Mouse (Mus musculus) heart, postnatal 14 days (tissue): ENCODE results near the gene Colgalt2. TPM values are rescaled to one million over a fixed set of nuclear protein-coding genes. Genes with fewer than 3 reads are reported as not detected.
"Not testable (repeated sequence)": the region's sequence is repeated elsewhere in the genome, so short reads cannot be mapped to it uniquely, and the experiment has no call there.

ENCODE experiments used
- DNase-seq, 2 experiments: peaks; one replicate each; pipeline ENCODE4 v3.0.0; 2021 to 2022
- intact Hi-C: fragments of 180-260 bp; cut with DNase I; formaldehyde crosslinking; loops from one replicate; pipeline ENCODE4 v1.15.1; 2025
- long read RNA-seq, 2 experiments: library from polyadenylated mRNA; stranded (forward); transcript quantifications; one replicate each; pipeline ENCODE4 v2.0.0; 2021
- total RNA-seq, 2 experiments: library from RNA; stranded (reverse); gene quantifications; 2 replicates each; pipeline ENCODE4 v1.2.3; 2021

The Colgalt2 gene
- 1 to 10 TPM; 4.4 to 5.5 TPM for total RNA-seq
- long read RNA-seq, experiment 1, full-length matches to known transcripts: 8 of 12 reads
- long read RNA-seq, experiment 1, partial matches to known transcripts: 2 of 12 reads
- long read RNA-seq, experiment 1, other reads (novel, unspliced or antisense): 2 of 12 reads
- long read RNA-seq, experiment 2, full-length matches to known transcripts: 6 of 6 reads
- long read RNA-seq, experiment 2, partial matches to known transcripts: 0 of 6 reads
- long read RNA-seq, experiment 2, other reads (novel, unspliced or antisense): 0 of 6 reads

DNA sequence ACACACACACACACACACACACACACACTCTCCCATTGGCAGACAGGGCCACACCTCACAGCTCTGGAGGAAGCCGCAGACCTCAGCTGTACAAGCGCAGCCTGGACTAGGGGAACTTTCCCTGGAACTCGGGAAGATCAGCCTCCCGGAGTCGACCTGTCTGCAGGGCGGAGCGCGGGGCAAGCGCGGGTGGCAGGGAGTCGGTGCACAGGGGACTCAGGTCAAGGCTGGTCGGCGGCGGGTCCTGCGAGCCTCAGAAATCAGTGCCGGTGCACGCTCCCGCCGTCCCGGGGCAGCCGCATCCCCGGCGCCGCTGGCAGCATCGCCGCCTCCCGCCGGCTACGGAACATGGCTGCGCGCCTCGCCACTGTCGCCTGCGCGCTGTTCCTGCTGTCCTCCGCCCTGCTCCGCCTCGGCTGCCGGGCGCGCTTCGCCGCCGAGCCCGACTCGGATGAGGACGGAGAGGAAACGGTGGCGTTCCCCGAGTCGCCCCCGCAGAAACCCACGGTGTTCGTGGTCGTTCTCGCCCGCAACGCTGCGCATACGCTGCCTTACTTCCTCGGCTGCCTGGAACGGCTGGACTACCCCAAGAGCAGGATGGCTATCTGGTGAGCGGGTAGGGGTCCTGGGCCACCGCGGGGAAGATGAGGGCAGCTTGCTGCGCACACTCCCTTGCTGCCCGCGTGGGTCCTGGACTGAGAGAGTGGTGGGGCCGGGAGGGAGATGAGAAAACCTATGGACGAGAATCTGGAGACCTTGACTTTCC, at the start of gene Colgalt2:
Gene Colgalt2 (plus strand): TSS at position 41 of the 766 bp plus-strand sequence.
- intact Hi-C loops: loop anchor here (10.0 kb wide), 1 partner anchor 345 kb away; no protein-coding TSS in a partner anchor
- DNase-seq: peak; percentile 67 to 75

GRCm38 (mm10) chr1:152356721-152357120, 42.9 kb upstream of the Colgalt2 start:
- peak; percentile 40 to 50 for DNase-seq
- intact Hi-C loops: no loop called here

DNA sequence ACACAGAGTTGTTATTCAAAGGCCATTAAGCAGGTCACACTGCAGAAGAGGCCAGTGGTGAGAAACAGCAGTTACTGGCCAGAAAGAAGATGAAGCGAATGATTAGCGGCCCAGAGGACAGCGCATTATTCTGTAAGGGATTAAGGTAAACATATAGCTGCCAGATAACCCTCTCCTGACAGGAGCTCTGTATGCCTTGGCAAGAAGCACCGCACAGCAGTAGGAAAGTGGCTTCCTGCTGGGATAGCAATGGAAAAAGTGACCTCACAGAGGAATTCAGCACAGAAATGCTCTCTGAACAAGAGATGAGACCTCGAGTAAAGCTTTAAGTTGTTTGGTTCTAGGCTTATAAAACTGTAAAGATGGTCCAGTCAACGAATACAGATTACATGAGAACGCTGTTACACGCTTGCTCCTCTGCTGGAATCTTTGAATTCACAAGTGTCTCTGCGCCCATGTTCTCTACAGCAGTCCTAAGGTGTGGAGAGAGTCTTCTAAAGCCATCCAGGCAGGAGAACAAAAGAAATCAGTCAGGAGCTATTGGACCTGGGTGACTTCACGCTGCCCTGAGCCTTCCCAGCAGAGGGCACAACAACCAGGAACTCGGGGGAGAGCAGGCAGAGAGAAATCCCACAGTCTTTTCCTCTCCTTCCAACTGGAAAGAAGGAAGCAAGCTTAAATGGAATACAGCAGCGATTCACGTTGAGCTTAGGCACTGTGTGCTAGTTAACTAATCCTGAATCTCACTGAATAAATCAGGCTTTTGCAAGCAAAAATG, 31.1 kb upstream of the Colgalt2 start:
- intact Hi-C loops: loop anchor here (1.0 to 5.0 kb wide), 3 partner anchors 76 to 276 kb away; partner anchors contain the start of gene 1700025G04Rik
- peak in 1 of 2 experiments; percentile 13 for DNase-seq

- peak; percentile 59 to 76 for DNase-seq
Measured at GRCm38 (mm10) chr1:152369139-152369538, 30.5 kb upstream of the Colgalt2 start.

GRCm38 (mm10) chr1:152378311-152378710, 21.3 kb upstream of the Colgalt2 start:
- no peak for DNase-seq
- intact Hi-C loops: no loop called here

More at GRCm38 (mm10) chr1:152369139-152369538, 30.5 kb upstream of the Colgalt2 start:
- intact Hi-C loops: loop anchor here (5.0 kb wide), 2 partner anchors 137 to 277 kb away; partner anchors contain the start of gene 1700025G04Rik

DNA sequence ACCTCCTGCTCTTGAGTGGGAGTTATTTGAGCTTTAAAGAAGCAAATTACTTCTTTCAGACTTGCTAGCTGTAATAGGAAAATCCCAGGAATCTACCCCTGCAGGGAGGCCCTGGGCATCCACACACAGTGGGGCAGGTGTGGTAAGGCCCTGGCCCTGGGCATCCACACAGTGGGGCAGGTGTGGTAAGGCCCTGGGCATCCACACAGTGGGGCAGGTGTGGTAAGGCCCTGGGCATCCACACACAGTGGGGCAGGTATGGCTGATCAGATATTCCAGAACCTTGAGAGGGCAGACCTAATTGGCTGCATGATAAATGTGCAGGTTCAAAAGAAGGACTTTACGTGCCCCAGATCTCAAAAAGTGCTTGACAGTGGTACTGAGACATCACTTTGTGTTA, 15.0 kb upstream of the Colgalt2 start:
- DNase-seq: no peak
- intact Hi-C loops: no loop called here

- intact Hi-C loops, DNase-seq: not testable (repeated sequence)
Measured at GRCm38 (mm10) chr1:152385693-152386092, 13.9 kb upstream of the Colgalt2 start.

DNA sequence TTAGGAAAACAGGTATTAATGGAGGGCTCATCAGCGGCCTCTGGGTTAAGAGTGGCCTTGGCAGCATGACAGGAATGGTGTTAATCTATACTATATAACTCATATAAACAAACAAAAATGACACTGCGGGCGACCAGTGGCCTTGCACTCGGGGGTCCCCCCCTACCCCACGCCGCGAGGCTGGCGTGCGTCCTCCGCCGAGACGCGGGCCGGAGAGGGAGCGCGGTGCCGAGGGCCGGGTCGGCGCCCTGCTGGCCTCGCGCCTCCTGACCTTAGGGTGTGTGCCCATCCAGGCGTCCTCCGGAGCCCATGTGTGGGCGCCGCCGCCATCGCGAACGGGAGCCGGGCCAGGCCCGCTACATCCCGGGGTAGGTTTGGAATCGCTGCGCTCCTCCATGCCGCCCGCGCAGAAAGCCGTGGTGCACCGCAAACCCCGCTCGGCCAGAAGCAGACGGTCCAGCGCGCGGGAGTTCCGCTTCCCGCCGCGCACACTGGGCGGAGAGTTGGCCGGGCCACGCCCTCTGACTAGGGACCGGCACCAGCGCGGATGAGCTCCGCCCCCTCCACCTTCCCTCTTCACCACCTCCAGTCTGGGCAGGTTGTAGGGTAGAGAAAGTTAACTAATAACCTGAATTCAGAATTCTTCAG, 13.3 kb upstream of the Colgalt2 start, which contains the start of gene Tsen15:
Gene Tsen15 (minus strand): TSS at position 501 of the 648 bp plus-strand sequence.
- peak; percentile 88 to 92 for DNase-seq
- intact Hi-C loops: no loop called here

DNA sequence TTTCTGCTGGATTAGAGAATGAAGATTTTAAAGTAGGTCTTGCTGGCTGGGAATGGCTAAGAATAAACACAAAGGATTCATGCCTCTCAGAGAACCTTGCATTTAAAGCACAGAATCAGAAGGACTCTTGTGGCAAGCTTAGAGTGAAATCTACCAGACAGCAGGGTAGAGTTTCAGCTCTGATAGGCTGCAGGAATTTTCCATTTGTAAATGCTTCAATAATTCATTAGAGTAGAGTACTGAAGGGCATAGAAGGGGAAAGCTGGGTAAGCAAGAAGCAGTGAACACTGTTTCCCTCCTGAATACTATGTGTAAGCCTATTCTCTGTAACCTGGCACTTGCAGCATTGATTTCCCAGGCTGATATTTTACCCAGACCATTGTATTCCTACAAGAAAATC, 10.4 kb upstream of the Colgalt2 start:
- no peak for DNase-seq
- intact Hi-C loops: no loop called here

DNA sequence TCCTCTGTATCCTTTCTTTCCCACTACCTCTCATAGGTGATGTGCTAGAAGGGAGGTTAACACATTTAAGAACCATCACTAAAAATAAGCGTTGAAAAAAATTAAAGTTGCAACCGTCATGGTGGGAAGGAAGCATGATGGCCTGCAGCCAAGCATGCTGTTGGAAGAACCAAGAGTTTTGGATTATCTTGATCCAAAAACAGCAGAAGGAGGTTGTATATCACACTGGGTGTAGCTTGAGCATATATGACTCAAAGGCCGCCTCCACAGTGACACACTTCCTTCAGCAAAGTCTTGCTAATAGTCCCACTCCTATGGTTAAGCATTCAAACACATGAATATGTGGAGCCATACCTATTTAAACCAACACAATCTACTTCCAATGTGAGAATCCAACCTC, 5.5 kb upstream of the Colgalt2 start:
- no peak for DNase-seq
- intact Hi-C loops: loop anchor here (5.0 kb wide), 1 partner anchor 118 kb away; no protein-coding TSS in a partner anchor

DNA sequence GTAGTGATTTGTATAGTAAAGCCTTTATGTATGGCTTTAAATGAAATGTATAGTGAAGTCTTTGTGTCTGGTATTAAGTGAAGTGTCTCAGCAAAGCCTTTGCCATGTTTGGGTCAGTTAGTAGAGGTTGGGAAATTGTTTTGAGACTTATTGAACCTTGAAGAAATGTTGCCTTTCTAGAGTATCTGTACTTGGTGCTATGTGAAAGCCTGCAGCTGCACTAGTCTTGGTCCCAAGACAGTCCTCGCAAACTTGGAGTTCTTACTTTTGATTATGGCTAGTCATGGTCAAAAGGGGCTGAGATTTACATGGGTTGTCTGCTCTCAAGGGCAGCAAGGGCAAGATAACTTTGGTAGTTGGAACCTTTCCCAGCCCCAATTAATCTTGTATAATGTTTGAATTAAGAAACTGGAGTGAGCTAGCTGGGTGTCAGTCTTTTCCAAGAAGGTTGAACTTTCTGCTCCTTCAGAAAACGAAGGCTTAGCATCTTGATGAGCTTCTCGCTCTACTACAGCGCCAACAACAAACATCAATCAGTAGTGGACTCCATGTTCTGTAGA, 4.6 kb upstream of the Colgalt2 start:
- intact Hi-C loops: loop anchor here (5.0 kb wide), 1 partner anchor 117 kb away; no protein-coding TSS in a partner anchor
- no peak for DNase-seq

DNA sequence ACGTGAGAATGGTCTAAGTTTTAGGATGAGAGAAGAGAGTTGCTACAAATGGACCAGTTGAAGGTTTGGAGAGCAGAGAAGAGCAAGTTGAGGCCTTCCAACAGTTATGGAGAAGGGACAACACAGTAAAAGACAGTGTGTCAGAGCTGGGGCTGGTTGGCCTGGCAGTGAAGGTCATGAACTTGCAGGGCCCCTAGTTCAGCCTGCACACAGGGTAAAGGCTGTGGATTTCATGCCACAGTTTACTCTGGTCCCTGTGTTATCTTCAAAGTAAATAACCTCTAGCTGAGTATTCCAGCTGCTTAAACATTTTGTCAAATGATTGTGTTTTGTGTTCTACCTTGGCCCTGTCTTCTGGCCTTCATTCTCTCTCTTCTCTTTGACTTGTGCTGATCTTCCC, 922 bp upstream of the Colgalt2 start:
- no peak for DNase-seq
- intact Hi-C loops: no loop called here

GRCm38 (mm10) chr1:152400556-152401540, 1.2 kb downstream of the Colgalt2 start:
- intact Hi-C loops: loop anchor here (10.0 kb wide), 1 partner anchor 344 kb away; no protein-coding TSS in a partner anchor
- DNase-seq: peak in 1 of 2 experiments; percentile 12

DNA sequence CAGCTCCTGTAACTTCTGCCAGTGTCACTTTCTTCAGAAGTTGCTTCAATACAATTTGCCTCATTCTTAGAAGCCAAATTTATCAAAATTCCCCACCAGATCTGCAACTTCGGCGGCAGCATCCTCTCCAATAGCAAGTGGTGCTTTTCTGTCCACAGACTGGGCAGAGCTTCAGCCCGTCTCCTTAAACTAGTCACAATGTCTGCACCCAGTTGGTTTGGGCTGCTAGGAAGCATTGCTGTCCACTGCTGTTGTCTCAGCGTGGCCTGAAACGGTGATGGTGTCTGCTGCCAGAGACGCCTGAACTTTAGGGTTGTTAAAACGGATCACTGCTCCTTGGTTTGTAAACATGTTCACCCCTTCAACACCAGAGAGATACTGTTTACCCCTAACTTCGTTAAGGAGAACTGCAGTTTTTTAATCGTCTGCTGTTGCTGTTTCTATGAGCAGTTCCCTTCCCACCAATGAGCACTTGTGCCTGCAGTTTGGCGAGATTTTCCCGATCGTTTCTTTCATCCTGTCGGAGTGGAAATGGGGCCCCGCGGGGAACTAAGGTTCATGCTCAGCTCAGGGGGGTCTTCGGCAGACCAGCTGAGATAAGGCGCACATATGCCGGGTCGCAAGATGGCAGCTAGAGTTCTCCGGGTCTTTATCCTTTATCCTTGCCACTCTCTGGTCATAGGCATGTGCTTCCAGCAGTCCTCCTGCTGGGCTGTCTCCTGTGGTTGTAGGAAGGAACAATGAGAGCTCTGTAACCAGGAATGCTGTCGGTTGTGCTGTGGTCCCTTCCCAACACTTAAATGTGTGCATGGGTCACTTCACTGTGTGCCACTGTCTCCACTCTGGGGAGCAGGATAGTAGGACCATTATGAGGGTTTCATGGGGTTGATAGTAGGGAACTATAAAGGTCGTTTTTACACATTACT, 7.7 kb downstream of the Colgalt2 start:
- no peak for DNase-seq
- intact Hi-C loops: loop anchor here (10.0 kb wide), 1 partner anchor 338 kb away; no protein-coding TSS in a partner anchor

DNA sequence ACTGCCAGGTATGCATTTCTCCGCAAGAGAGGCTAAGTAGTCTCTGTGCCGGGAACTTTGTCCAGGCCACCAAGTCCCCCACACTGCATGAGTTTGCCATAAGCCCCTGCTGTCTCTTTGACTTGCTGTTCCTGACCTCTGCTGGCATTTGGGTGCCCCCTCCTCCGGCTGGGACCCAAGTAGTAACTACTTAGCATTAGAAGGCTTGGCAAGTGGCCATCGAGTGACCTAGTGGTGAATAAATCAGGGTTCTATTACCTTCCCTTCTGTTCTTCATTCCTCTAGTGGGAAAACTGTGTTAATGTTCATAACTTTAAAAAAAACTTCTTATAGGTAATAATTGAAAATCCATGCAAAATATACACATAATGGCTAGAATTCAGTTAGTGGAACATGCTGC, 9.7 kb downstream of the Colgalt2 start:
- intact Hi-C loops: loop anchor here (10.0 kb wide), 1 partner anchor 335 kb away; no protein-coding TSS in a partner anchor

GRCm38 (mm10) chr1:152410657-152411056, 11.0 kb downstream of the Colgalt2 start:
- intact Hi-C loops: no loop called here
- DNase-seq: peak in 1 of 2 experiments; percentile 46

More for the DNA sequence above, 9.7 kb downstream of the Colgalt2 start:
- no peak for DNase-seq

DNA sequence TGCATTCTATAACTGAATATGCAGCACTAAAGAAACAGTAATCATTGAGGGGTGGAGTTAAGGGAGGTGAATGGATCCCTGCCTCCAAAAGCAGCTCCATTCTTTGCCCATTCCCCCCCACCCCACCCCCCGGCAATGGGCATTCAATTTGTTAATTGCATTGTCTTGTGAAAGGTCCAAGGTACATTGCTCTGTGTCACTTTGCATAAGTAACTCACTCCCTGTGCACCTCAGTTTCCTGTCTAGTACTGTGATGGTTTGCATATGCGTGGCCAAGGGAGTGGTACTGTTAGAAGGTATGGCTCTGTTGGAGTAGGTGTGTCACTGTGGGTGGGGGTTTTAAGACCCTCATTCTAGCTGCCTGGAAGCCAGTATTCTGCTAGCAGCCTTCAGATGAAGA, 13.5 kb downstream of the Colgalt2 start:
- DNase-seq: no peak
- intact Hi-C loops: no loop called here
